Mouse (Mus musculus) hindbrain, embryonic 12.5 days (tissue): ENCODE results near the gene Ttc16. TPM values are rescaled to one million over a fixed set of nuclear protein-coding genes. Genes with fewer than 3 reads are reported as not detected.
A peak's percentile ranks its signal among the peaks of the same experiment; 100 is the strongest.

Experiments
- ATAC-seq: fragments of 200-750 bp; cut with Nextera tagmentation; 2 replicates; pipeline ENCODE4 v1.8.0; 2017; ENCODE audit warnings: moderate TSS enrichment; ENCODE audit not compliant: low FRiP score
- H3K27ac ChIP-seq: fragments of 300-500 bp; sonication (generic); 2 replicates; pipeline ENCODE4 v1.5.1; 2016; ENCODE audit warnings: mild to moderate bottlenecking
- H3K27me3 ChIP-seq: fragments of 300-500 bp; sonication (generic); 2 replicates; pipeline ENCODE4 v1.6.1; 2016; ENCODE audit warnings: mild to moderate bottlenecking
- H3K36me3 ChIP-seq: fragments of 300-500 bp; sonication (generic); 2 replicates; pipeline ENCODE4 v1.6.1; 2016; ENCODE audit warnings: mild to moderate bottlenecking
- H3K4me1 ChIP-seq: fragments of 300-500 bp; sonication (generic); 2 replicates; pipeline ENCODE4 v1.6.1; 2016
- H3K4me2 ChIP-seq: fragments of 300-500 bp; sonication (generic); replicated peaks from 2 replicates; pipeline ENCODE4 v1.6.1; 2016; ENCODE audit warnings: mild to moderate bottlenecking
- H3K4me3 ChIP-seq: fragments of 300-500 bp; sonication (generic); 2 replicates; pipeline ENCODE4 v1.5.1; 2016; ENCODE audit warnings: mild to moderate bottlenecking
- H3K9ac ChIP-seq: fragments of 300-500 bp; sonication (generic); 2 replicates; pipeline ENCODE4 v1.6.1; 2016; ENCODE audit warnings: mild to moderate bottlenecking, moderate library complexity
- H3K9me3 ChIP-seq: fragments of 300-500 bp; sonication (generic); replicated peaks from 2 replicates; pipeline ENCODE4 v1.6.1; 2016; ENCODE audit warnings: mild to moderate bottlenecking
- WGBS: fragments of 180-500 bp; shearing (Covaris S2); methylation state at CpG from one replicate; pipeline ENCODE4 v1.1.7; 2016; 5-methylcytosine and 5-hydroxymethylcytosine counted together
- polyA plus RNA-seq: library from polyadenylated mRNA; unstranded; fragments of >200 nt; fragmentation: Nextera tagmentation; extraction: Ambion mirVana; gene quantifications from 2 replicates; pipeline ENCODE4 v1.2.1, GENCODE M21; 2016

Ttc16 gene
- 0.63 and 1.1 TPM in 2 replicates for polyA plus RNA-seq

DNA sequence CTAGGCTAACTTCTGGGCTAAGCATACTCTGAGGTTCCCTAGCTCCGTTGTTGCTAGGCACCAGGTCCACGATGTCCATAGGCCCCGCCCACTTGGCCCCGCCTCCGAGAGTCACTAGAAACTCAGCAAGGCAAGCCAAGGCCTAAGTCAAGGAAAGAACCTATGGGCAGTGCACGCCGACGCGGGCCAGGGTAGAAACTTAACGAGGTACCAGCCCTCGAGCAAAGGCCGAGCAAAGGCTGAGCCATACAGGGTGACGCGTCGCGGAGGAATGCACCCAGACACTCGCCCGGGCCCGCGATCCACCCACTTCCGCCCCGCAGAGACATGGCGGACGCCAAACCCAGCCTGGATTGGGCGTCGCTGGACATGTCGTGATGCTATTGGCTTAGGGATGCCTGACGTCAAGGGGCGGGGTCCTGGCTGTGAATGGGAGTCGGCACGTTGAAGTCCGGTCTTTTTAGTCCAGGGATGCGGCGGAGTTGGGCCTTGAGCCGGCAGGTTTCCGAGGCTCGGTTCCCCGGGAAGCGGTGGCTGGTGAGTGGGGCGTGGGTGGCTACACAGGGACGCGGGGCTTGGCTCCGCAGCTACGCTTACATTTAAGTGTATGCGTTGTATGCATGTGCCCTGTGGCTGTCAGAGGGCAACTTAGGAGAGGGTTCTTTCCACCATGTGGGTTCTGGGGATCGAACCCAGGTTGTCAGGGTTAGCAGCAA, at the start of gene Ttc16, which contains the start of gene Ptrh1:
TSS of gene Ttc16 (minus strand) at position 275 of the 716 bp plus-strand sequence.
TSS of gene Ptrh1 (plus strand) at position 428 of the 716 bp plus-strand sequence.
- H3K9ac ChIP-seq, result peak within 1 kb of the TSS; percentile 55
- whole genome bisulfite sequencing, result under 1% methylated on average over 46 of the region's 46 CpGs
- peak; percentile 98 for ATAC-seq
- H3K4me1 ChIP-seq, result peaks cover 15% of the 10 kb centered on the region
- H3K36me3 ChIP-seq, result no peaks in the 10 kb centered on the region
- peak within 1 kb of the TSS; percentile 86 for H3K4me2 ChIP-seq
- H3K27ac ChIP-seq, result peak within 1 kb of the TSS; percentile 45
- H3K27me3 ChIP-seq, result peaks cover 3% of the 10 kb centered on the region; the same call in 1 of the 2 replicates
- no peaks in the 10 kb centered on the region for H3K9me3 ChIP-seq
- H3K4me3 ChIP-seq, result peak within 1 kb of the TSS; percentile 62

DNA sequence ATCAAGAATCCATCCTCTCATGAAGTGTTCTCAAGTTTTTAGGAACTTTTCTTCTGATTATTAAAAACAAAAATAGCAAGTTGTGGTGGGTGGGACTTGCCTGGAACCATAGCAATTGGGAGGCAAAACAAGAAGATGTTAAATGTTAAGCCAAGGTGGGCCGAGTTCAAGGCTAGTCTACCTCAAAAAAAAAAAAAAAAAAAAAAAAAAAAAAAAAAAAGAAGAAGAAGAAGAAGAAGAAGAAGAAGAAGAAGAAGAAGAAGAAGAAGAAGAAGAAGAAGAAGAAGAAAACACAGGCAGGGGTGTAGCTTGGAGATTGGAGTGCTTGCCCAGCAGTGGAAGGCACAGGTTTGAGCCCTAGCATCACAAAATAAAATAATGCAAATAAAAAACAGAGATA, 49.3 kb upstream of the Ttc16 start:
- H3K27me3 ChIP-seq, result no peaks in the 10 kb centered on the region
- no peak overlapping the region for H3K4me3 ChIP-seq
- no peaks in the 10 kb centered on the region for H3K9me3 ChIP-seq
- ATAC-seq, result no peak
- peak overlapping the region; percentile 71 for H3K27ac ChIP-seq
- peaks cover 21% of the 10 kb centered on the region for H3K4me1 ChIP-seq
- no peak overlapping the region for H3K4me2 ChIP-seq
- 0 out of 2 replicates have a peak, but pooled peaks cover 6% of the 10 kb centered on the region for H3K36me3 ChIP-seq
- 65% methylated on average over 1 of the region's 1 CpGs for WGBS
- H3K9ac ChIP-seq, result no peak overlapping the region

DNA sequence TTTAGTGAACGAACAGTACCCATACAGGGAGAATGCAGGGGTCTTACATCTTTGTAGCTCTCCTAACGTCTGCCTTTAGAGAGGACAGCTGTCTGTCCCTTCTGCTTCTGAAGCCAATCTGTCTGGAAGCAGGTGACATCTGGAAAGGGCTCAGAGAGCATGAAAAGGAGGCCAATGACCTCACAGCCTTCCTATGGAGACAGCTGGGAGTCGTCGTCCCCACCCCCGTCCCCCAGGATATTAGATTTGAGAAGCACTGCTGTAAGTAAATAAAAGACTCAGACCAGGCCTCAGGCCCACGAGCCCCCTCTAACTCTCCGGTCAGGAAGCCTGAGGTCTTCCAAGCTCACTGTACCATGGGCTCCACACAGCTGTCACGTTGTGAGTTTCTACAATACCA, 48.7 kb upstream of the Ttc16 start:
- peak overlapping the region; percentile 71 for H3K27ac ChIP-seq
- WGBS, result 26% methylated on average over 8 of the region's 8 CpGs
- no peaks in the 10 kb centered on the region for H3K9me3 ChIP-seq
- no peak overlapping the region for H3K4me2 ChIP-seq
- H3K27me3 ChIP-seq, result no peaks in the 10 kb centered on the region
- H3K9ac ChIP-seq, result no peak overlapping the region
- H3K4me1 ChIP-seq, result peaks cover 21% of the 10 kb centered on the region
- ATAC-seq, result peak; percentile 40; the same call in 1 of the 2 replicates
- 0 out of 2 replicates have a peak, but pooled peaks cover 6% of the 10 kb centered on the region for H3K36me3 ChIP-seq
- no peak overlapping the region for H3K4me3 ChIP-seq

DNA sequence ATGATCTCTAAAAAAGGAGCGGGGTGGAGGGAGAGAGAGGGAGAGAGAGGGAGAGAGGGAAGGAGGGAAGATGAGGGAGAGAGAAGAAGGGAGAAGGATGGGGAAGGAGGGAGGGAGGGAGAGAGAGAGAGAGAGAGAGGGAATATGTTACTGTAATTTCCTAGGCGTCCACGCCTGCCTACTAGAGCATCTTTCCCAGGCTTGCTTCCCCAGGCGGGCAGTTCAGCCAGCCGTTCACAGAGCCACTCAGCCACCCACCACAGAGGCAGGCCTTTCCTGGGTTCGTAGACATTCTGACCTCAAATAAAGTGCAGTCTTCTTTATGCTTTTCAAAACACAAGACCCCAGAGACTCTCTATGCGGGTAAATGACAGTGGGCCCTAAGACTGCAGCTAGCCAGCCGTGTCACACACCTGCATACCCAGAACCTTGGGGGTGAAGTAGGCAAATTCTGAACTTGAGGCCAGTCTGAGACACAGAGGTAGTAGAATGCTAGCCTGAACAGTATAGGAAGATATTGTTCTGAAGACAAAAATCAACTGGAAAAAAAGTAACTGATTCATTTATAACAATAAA, 48.2 kb upstream of the Ttc16 start:
- no peak overlapping the region for H3K9ac ChIP-seq
- H3K27ac ChIP-seq, result peak overlapping the region; percentile 71
- 50% methylated on average over 8 of the region's 8 CpGs for WGBS
- no peaks in the 10 kb centered on the region for H3K9me3 ChIP-seq
- H3K4me2 ChIP-seq, result no peak overlapping the region
- H3K4me1 ChIP-seq, result peaks cover 21% of the 10 kb centered on the region
- no peaks in the 10 kb centered on the region for H3K27me3 ChIP-seq
- H3K36me3 ChIP-seq, result peaks cover 9% of the 10 kb centered on the region
- 0 out of 2 replicates have a peak, but pooled peaks have one; percentile 38 for ATAC-seq
- H3K4me3 ChIP-seq, result no peak overlapping the region

DNA sequence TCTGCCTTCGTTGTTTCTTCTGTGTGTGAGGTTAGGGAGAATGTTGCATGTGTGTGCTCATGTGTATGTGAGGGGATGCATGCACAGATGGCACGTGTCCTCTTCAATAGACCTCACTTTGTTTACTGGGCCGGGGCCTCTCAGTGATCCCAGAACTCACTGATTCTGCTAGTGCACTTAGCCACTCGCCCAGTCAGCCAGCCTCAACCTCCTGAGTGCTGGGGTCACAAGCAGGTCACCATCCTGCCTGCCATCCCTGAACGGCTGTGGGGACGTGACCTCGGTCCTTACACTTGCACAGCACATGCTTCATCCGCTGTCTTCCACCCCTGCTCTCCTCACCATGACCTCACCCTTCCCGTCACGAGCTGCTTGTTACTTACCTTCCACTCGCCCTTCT, 47.7 kb upstream of the Ttc16 start:
- ATAC-seq, result no peak
- Histone ChIP-seq H3K27me3 (no peaks in the 10 kb centered on the region), H3K9me3 (no peaks in the 10 kb centered on the region), H3K4me3 (no peak overlapping the region), H3K4me1 (peaks cover 21% of the 10 kb centered on the region), H3K27ac (peak overlapping the region; percentile 71), H3K4me2 (no peak overlapping the region), H3K9ac (no peak overlapping the region), H3K36me3 (peaks cover 11% of the 10 kb centered on the region)
- WGBS, result 45% methylated on average over 11 of the region's 11 CpGs

DNA sequence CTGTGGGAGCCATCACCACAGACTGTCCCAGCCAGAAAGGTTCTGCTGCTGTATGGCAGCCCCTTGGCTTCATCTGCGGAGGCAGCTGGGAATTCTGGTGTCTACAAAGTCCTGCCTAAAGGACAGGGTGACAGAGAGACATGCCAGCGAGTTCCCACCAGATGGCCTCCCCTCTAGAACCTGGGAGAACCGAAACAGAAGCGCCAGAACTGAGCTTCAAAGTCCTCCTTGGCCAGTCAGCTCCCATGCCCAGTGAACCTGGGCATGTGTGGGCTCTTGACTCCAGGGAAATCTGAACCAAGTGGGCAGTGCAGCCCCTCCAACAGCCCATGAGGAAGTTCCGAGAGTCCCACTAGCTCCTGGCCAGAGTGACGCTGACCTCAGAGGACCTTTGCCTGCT, 47.2 kb upstream of the Ttc16 start:
- no peak overlapping the region for H3K9ac ChIP-seq

DNA sequence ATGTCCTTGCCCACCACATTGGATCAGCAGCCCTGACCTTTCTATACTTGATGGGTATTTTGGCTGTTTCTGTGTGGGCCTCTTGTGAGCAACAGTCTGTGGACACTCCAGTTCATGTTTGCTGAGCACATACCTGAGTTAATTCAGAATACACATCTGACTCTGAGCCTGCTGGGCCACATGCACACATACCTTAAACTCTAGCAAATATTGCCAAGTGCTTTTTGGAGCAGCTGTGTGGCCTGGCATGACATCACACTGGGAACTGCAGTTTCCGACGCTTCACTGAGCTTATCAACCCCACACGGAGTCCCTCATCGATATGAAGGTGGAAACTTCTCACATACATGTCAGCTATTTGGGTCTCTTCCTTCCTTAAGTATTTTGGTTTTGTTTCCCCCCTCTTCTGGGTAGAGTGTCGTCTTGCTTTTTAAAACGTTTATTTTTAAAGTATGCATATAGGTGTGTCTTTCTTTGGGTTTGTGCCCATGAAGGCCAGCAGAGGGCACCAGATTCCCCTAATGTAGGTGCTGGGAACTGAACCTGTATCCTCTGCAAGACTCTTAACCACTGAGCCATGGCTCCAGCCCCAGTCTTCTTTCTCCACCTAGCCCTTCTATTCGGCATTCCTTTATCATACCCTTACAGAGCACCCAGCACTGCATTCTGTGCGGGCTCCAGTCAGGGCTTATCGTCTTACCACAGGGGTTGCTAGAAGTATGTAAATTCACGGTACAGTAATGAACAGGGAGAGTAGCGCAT, 45.8 kb upstream of the Ttc16 start:
- Histone ChIP-seq H3K9me3 (no peaks in the 10 kb centered on the region), H3K27ac (no peak overlapping the region), H3K4me2 (no peak overlapping the region), H3K27me3 (no peaks in the 10 kb centered on the region), H3K9ac (no peak overlapping the region), H3K4me1 (peaks cover 23% of the 10 kb centered on the region), H3K4me3 (no peak overlapping the region), H3K36me3 (peaks cover 23% of the 10 kb centered on the region)
- WGBS, result 68% methylated on average over 11 of the region's 11 CpGs
- ATAC-seq, result no peak

More for the DNA sequence above, 47.2 kb upstream of the Ttc16 start:
- WGBS, result 78% methylated on average over 6 of the region's 6 CpGs
- Histone ChIP-seq H3K4me2 (no peak overlapping the region), H3K9me3 (no peaks in the 10 kb centered on the region), H3K27me3 (no peaks in the 10 kb centered on the region), H3K4me3 (no peak overlapping the region), H3K27ac (no peak overlapping the region), H3K36me3 (peaks cover 16% of the 10 kb centered on the region), H3K4me1 (peaks cover 21% of the 10 kb centered on the region)
- ATAC-seq, result no peak

DNA sequence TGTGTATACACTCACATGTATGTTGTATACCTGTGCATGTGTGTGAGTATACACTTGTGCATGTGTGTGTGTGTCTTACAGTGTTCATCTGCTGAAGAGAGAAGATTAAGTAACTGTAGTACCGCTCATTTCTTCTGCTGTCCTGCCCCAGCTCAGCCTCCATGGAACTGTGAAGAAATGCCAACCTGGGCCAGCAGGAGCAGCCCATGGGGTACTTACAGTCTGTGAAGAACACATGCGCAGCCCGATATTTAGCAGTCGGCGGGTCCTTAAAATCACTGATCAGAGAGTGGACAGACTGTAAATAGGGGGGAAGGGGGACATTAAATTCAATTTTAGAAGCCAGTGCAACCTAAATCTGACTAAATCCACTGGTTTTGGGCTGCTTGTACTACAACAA, 42.8 kb upstream of the Ttc16 start:
- Histone ChIP-seq H3K4me3 (no peak overlapping the region), H3K9me3 (no peaks in the 10 kb centered on the region), H3K27ac (no peak overlapping the region), H3K9ac (no peak overlapping the region), H3K4me2 (no peak overlapping the region), H3K36me3 (peaks cover 33% of the 10 kb centered on the region), H3K4me1 (peaks cover 9% of the 10 kb centered on the region), H3K27me3 (no peaks in the 10 kb centered on the region)
- ATAC-seq, result no peak
- WGBS, result 94% methylated on average over 5 of the region's 5 CpGs

DNA sequence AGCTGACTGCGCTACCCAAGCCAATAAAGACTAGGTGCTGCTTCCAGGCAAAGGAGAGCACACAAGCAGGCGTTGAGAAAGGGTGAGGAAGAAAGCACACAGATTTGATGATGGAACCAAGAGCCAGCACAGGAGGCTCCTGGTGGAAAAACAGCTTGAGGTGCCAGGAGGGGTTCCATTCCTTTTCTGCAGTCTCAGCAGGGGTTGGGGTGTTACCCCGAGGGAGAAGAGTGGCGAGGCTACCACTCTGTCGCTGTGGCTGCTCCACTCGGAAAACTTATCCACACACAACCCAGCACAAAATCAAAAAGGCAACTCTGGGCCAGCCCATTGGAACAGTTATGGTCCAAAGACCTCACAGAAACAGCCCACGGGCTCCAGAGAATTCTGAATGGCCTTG, 42.2 kb upstream of the Ttc16 start:
- Histone ChIP-seq H3K27ac (no peak overlapping the region), H3K9ac (no peak overlapping the region)
- ATAC-seq, result no peak

DNA sequence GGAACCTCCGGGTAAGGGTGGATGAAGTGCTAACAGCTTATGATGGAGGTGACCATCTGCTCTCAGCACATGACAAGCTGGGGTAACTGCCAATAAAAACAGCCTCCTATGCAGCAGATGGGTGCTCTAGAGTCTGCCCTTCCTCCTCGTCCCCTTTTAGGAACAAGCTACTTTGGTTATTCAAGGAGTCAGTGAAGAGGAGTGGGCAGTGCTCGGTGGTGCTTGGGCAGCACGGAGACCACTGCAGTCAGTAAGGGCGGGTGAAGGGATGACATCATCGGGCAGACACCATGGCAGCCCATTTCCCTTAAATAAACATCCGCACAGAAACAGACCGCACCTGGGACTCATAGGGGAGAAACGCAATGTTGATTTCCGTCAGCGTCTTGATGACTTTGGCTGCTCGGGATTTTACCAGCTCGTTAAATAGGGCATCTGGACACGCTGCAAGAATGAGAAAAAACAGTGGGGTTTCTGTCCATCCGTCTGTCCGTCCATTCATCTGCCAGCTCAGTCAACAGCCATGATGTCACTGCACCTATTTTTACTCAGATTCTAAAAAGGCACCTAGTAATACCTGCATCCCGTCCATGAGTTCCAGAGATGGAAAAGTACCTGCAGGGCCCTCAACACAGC, 41.6 kb upstream of the Ttc16 start:
- H3K4me2 ChIP-seq, result no peak overlapping the region
- H3K9me3 ChIP-seq, result no peaks in the 10 kb centered on the region
- H3K27me3 ChIP-seq, result no peaks in the 10 kb centered on the region
- peaks cover 2% of the 10 kb centered on the region; the same call in 1 of the 2 replicates for H3K4me1 ChIP-seq
- 68% methylated on average over 17 of the region's 17 CpGs for WGBS
- no peak overlapping the region for H3K4me3 ChIP-seq
- no peak overlapping the region for H3K9ac ChIP-seq
- ATAC-seq, result no peak
- H3K27ac ChIP-seq, result 0 out of 2 replicates have a peak overlapping the region, but pooled peaks have one; percentile 19
- peaks cover 34% of the 10 kb centered on the region for H3K36me3 ChIP-seq

More for the DNA sequence above, 42.2 kb upstream of the Ttc16 start:
- Histone ChIP-seq H3K4me3 (no peak overlapping the region), H3K27me3 (no peaks in the 10 kb centered on the region), H3K36me3 (peaks cover 33% of the 10 kb centered on the region), H3K4me1 (peaks cover 3% of the 10 kb centered on the region), H3K4me2 (no peak overlapping the region), H3K9me3 (no peaks in the 10 kb centered on the region)
- WGBS, result 67% methylated on average over 7 of the region's 7 CpGs

DNA sequence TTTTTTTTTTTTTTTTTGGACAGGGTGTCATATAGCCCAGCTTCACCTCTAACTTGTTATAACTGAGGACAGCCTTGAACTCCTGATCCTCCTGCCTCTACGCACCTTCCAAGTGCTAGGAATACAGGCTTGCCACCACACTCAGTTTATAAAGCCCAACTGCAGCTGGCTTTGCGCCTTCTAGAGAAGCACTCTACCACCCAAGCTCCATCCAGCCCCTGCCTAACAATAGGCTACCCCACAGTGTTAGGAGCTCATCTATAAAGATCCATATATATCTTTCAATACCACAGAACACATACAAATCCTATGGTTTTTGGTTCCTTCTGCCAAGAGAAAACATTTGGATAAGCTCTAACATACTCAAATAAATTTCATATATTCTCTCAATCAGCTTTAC, 41.1 kb upstream of the Ttc16 start:
- ATAC-seq, result no peak
- 93% methylated on average over 2 of the region's 2 CpGs for WGBS
- Histone ChIP-seq H3K4me1 (peaks cover 2% of the 10 kb centered on the region; the same call in 1 of the 2 replicates), H3K27me3 (no peaks in the 10 kb centered on the region), H3K4me3 (no peak overlapping the region), H3K36me3 (peaks cover 39% of the 10 kb centered on the region), H3K4me2 (no peak overlapping the region), H3K27ac (no peak overlapping the region), H3K9me3 (no peaks in the 10 kb centered on the region), H3K9ac (no peak overlapping the region)

DNA sequence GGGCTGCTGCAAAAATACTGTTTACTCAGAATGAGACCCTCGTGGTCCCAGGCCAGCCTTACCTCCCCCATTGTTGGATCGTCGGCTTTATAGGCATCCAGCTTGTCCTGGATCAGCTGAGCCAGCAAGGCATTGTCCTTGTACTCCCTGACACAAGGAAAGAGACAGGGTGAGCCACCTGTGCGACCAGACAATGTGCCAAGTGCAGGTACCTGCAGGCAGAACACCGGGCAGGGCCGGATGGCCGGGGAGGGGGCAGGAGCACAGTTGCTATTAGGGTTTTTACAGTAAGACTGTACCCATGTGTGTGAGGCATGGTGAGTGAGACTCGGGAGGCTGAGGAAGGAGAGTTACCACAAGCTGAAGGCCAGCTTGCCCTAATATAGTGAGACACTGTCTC, 36.5 kb upstream of the Ttc16 start:
- Histone ChIP-seq H3K4me2 (no peak overlapping the region), H3K4me1 (peaks cover under 1% of the 10 kb centered on the region; the same call in 1 of the 2 replicates), H3K36me3 (peaks cover 58% of the 10 kb centered on the region), H3K4me3 (no peak overlapping the region), H3K9ac (no peak overlapping the region), H3K27me3 (no peaks in the 10 kb centered on the region), H3K27ac (no peak overlapping the region), H3K9me3 (no peaks in the 10 kb centered on the region)
- 83% methylated on average over 8 of the region's 8 CpGs for WGBS
- ATAC-seq, result no peak
